Mouse (Mus musculus): ENCODE measurements around the gene Ggnbp2. TPM values are rescaled to one million over a fixed set of nuclear protein-coding genes. Genes with fewer than 3 reads are reported as not detected.

The Ggnbp2 gene
- polyA plus RNA-seq, 1 experiment from 2014 or later: 60.3 TPM

DNA sequence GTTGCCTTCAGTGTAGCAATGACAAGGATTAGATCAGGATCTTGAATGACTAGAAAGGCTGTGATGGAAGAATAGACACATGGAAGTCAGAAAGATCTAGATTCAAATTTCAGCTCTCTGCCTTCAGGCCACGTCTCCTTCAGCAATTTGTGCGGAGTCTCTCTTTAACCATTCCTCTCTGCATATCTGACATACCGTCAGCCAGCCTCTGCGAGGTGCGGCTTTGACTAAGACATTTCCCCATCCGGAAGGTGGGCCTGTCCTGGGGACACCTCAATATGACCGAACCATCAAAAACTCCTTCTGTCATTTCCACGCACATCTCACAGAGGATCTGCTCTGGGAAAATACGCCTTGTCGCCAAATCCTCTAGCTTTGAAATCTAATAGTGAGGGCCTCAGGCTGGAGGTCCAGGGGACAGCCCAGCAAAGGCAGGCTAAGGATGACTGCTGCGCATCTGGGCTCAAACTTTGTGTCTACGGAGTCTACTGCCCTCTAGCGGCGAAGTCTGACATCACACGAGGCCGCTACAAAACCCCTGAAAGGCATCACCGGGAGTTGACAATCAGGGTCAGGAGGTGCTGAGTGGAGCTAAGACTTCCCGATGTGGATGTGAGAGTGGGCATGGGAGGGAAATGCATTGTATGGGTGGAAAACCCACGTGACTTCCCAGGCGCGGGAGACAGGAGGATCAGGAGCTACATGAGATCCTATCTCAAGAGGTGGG, 72.8 kb downstream of the Ggnbp2 start:
- Histone ChIP-seq H3K4me3 (replicated peaks; ENCODE audit: low read length) (no peak overlapping the region), H3K27ac (ENCODE audit: low read length) (no peak overlapping the region), H3K4me1 (ENCODE audit: control insufficient read depth, insufficient read depth, low read length) (no peaks in the 10 kb centered on the region), H3K9ac (ENCODE audit: low read length) (no peak overlapping the region), H3K9me3 (replicated peaks; ENCODE audit: control insufficient read depth, low read length) (no peaks in the 10 kb centered on the region), H3K36me3 (ENCODE audit: control insufficient read depth, insufficient read depth, low read length) (no peaks in the 10 kb centered on the region), H3K4me2 (ENCODE audit: low read depth, low read length) (no peak overlapping the region), H3K27me3 (ENCODE audit: control insufficient read depth, insufficient read depth, low read length) (no peaks in the 10 kb centered on the region)
- WGBS: 21% methylated on average over 21 of the region's 21 CpGs
- ATAC-seq (ENCODE audit: insufficient read depth, low FRiP score): no peak

DNA sequence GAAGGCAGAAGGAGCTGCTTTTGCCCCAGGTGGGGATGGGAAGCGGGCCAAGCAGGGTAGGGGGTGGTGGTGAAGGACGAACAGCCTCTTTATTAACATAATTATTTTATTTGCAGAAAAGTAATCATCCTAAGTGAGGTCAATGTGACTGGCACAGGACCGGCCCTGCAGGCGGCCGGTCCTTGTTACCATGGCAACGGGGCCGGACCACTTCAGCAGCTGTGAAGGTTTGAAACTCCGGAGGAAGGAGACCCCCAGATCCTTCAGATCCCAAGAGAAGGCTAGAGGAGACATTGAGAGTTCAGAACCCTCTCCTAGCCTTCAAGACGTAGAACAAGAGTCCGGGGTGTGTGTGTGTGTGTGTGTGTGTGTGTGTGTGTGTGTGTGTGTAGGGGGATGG, 73.6 kb downstream of the Ggnbp2 start:
- Histone ChIP-seq H3K4me1 (ENCODE audit: control insufficient read depth, insufficient read depth, low read length) (no peaks in the 10 kb centered on the region), H3K9me3 (replicated peaks; ENCODE audit: control insufficient read depth, low read length) (no peaks in the 10 kb centered on the region), H3K27ac (ENCODE audit: low read length) (no peak overlapping the region), H3K4me3 (replicated peaks; ENCODE audit: low read length) (no peak overlapping the region), H3K4me2 (ENCODE audit: low read depth, low read length) (no peak overlapping the region), H3K27me3 (ENCODE audit: control insufficient read depth, insufficient read depth, low read length) (no peaks in the 10 kb centered on the region), H3K9ac (ENCODE audit: low read length) (no peak overlapping the region), H3K36me3 (ENCODE audit: control insufficient read depth, insufficient read depth, low read length) (no peaks in the 10 kb centered on the region)
- 32% methylated on average over 10 of the region's 10 CpGs for WGBS
- ATAC-seq (ENCODE audit: insufficient read depth, low FRiP score): no peak

DNA sequence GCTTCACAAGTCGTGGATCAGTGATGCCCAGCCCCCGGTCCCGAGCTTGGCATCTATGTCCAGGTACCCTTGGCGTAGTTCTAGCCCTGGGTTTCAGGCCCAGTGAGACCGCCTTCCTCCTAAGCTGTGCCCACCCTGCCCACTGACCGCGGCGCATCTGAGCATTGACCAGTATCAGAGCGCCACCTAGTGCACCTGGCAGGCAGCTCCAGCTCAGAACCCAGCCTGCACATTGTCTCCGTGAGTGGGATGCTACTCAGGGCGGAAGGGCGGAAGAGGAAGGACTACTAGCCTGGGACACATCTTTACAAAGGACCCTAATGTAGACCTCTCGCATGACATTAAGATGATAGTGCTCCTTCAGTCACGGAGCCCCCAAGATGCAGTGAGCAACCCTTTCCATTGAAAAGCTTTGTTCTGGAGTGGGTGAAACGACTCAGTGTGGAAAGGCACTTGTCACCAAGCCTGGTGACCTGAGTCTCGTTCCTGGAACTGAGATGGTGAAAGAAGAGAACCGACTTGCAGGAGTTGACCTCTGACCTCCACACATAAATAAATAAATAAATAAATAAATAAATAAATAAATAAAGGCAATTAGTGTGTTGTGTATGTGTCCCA, 76.0 kb downstream of the Ggnbp2 start:
- peak overlapping the region; percentile 32; the same call in 1 of the 2 replicates for H3K4me2 ChIP-seq (ENCODE audit: low read depth, low read length)
- H3K9me3 ChIP-seq (replicated peaks; ENCODE audit: control insufficient read depth, low read length): no peaks in the 10 kb centered on the region
- H3K4me3 ChIP-seq (replicated peaks; ENCODE audit: low read length): no peak overlapping the region
- no peak overlapping the region for H3K27ac ChIP-seq (ENCODE audit: low read length)
- H3K36me3 ChIP-seq (ENCODE audit: control insufficient read depth, insufficient read depth, low read length): no peaks in the 10 kb centered on the region
- no peaks in the 10 kb centered on the region for H3K4me1 ChIP-seq (ENCODE audit: control insufficient read depth, insufficient read depth, low read length)
- ATAC-seq (ENCODE audit: insufficient read depth, low FRiP score): peak; percentile 70
- no peaks in the 10 kb centered on the region for H3K27me3 ChIP-seq (ENCODE audit: control insufficient read depth, insufficient read depth, low read length)
- H3K9ac ChIP-seq (ENCODE audit: low read length): no peak overlapping the region
- 12% methylated on average over 17 of the region's 17 CpGs for WGBS

DNA sequence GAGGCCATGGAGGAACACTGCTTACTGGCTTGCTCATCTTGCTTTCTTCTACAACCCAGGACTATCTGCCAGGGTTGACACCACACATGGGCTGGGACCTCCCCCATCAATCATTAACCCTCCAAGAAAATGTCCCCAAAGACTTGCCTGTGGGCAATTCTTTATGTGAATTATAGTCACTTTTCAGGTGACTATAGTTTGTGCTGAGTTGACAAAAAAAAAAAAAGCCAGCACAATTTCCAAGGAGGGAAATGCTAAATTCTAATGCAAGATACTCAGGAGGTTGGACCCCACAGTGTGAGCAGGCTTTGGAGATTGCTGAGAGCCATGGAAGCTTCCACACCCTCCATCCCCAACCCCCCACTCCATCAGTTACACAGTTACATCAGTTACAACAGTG, 77.1 kb downstream of the Ggnbp2 start:
- Histone ChIP-seq H3K36me3 (ENCODE audit: control insufficient read depth, insufficient read depth, low read length) (no peaks in the 10 kb centered on the region), H3K4me2 (ENCODE audit: low read depth, low read length) (no peak overlapping the region), H3K9me3 (replicated peaks; ENCODE audit: control insufficient read depth, low read length) (no peaks in the 10 kb centered on the region), H3K27ac (ENCODE audit: low read length) (no peak overlapping the region), H3K4me1 (ENCODE audit: control insufficient read depth, insufficient read depth, low read length) (no peaks in the 10 kb centered on the region), H3K9ac (ENCODE audit: low read length) (no peak overlapping the region), H3K4me3 (replicated peaks; ENCODE audit: low read length) (no peak overlapping the region), H3K27me3 (ENCODE audit: control insufficient read depth, insufficient read depth, low read length) (no peaks in the 10 kb centered on the region)
- no peak for ATAC-seq (ENCODE audit: insufficient read depth, low FRiP score)

DNA sequence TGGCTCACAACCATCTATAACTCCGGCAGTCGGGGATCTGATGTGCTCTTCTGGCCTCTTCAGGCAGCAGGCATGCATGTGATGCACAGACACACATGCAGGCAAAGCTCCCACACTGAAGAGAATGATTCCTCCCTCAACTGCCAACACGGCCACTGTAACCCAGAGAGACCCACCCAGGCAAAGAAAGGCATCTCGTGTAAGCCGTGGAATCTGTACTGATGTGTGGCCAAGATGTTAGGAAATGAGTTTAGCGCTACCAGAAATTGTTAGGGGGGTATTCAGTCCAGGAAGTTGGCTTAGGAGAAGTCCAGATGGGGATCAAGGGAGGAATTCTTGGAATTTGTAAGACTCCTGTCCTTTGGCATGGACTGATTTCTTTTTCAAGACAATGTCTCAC, 80.2 kb downstream of the Ggnbp2 start:
- Histone ChIP-seq H3K9me3 (replicated peaks; ENCODE audit: control insufficient read depth, low read length) (no peaks in the 10 kb centered on the region), H3K27ac (ENCODE audit: low read length) (no peak overlapping the region), H3K4me2 (ENCODE audit: low read depth, low read length) (no peak overlapping the region), H3K9ac (ENCODE audit: low read length) (no peak overlapping the region), H3K27me3 (ENCODE audit: control insufficient read depth, insufficient read depth, low read length) (no peaks in the 10 kb centered on the region), H3K4me3 (replicated peaks; ENCODE audit: low read length) (no peak overlapping the region), H3K4me1 (ENCODE audit: control insufficient read depth, insufficient read depth, low read length) (no peaks in the 10 kb centered on the region), H3K36me3 (ENCODE audit: control insufficient read depth, insufficient read depth, low read length) (no peaks in the 10 kb centered on the region)
- ATAC-seq (ENCODE audit: insufficient read depth, low FRiP score): no peak
- WGBS: 52% methylated on average over 6 of the region's 6 CpGs

Small RNAs within 50 kb of the gene (microRNA-seq; reads per million reads assigned to microRNA genes)
- gene Gm23564: not detected

Other genes starting within 250 kb of the Ggnbp2 start
- 12.1 and 13.2 TPM in 2 replicates for gene Mrm1, start 51.3 kb downstream of the Ggnbp2 start, polyA plus RNA-seq (2015; fragmentation: Nextera tagmentation; extraction: Ambion mirVana)
- 25.5 and 29.5 TPM in 2 replicates for gene Dhrs11, start 41.8 kb downstream of the Ggnbp2 start, polyA plus RNA-seq (2015; fragmentation: Nextera tagmentation; extraction: Ambion mirVana)
- 7.7 and 8.0 TPM in 2 replicates for gene Myo19, start 9.3 kb upstream of the Ggnbp2 start, polyA plus RNA-seq (2015; fragmentation: Nextera tagmentation; extraction: Ambion mirVana)
- gene Pigw, start 9.5 kb upstream of the Ggnbp2 start, polyA plus RNA-seq (2015; fragmentation: Nextera tagmentation; extraction: Ambion mirVana): 2.5 and 3.1 TPM in 2 replicates
- 46.8 and 48.3 TPM in 2 replicates for gene Znhit3, start 45.5 kb upstream of the Ggnbp2 start, polyA plus RNA-seq (2015; fragmentation: Nextera tagmentation; extraction: Ambion mirVana)
- gene Car4, start 87.0 kb upstream of the Ggnbp2 start, polyA plus RNA-seq (2015; fragmentation: Nextera tagmentation; extraction: Ambion mirVana): 0.35 and 0.49 TPM in 2 replicates

Data from stomach, embryonic 16.5 days (tissue).